Mouse (Mus musculus) 416B (cell line): ENCODE measurements at regions not wholly inside any gene's neighbourhood (a gene's known extent, or its start where the extent isn't known, plus 50 kb on each side); places are given as distances from the start of the nearest gene placed in this dataset.

ENCODE experiments used
- DNase-seq: peaks from one replicate; pipeline ENCODE4 v3.0.0; 2011; ENCODE audit warnings: low read depth

DNA sequence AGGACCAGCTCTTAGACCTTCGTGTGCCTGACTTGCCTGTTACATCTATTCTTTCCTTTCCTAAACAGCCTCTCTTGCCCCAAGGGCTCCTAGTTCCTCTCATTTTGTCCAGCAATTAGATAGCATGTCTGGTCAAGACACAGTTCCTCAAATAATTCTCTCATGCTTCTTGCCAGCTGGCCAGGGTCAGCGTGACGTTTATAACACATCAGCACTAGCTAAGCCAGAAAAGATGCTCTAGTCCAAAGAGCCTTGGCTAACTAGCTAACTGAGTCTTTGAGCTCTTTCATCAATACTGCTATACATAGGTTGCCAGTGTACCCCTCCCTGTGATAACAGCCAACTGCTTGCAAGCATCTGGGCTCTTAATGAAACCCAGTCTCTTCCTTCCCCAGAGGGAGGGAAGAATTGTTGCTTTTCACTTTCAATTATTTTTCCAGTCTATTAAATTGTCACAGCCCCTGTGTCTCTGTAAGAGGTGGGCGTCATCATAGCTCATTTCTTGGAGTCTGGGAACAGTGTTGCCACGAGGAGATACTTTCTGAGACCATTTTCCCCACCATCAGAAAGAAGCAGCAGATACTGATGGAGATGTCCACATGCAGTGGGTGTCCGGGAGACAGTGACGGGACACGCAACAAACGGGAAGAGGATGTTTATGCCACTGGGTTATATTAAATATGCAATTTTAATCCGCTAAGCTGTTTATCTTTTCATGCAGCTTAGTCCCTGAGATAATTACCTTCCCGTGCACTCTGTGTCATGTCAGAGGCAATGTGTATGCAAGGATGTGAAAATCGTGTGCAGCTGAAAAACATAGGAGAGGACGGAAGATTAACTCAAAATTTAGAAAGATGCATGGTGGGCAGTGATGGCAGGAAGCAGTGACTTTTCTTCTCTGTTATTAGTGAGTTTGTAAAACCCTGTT is 250.1 kb upstream of the Nmur2 start:
- no peak for DNase-seq

GRCm38 (mm10) chr11:56285575-56286260 is 244.9 kb upstream of the Nmur2 start:
- no peak for DNase-seq

DNA sequence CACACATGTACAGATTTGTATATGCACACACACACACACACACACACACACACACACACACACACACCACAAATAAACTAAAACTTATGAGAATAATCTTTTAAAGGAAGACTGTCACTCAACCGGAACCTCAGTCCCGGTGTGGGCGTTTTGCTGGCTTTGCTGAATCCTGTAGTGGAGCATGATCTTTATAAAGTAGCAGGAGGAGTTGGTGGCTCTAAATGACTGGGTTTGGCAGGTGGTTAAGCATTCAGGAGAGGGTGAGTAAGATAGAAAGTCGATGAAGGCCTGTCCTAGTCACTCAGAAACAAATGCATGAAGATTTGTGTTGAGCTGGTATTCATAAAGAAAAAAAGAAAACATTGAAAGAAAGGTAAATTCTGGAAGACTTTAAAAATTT is 240.4 kb upstream of the Nmur2 start:
- no peak for DNase-seq

- DNase-seq, result no peak
Measured at GRCm38 (mm10) chr11:56280216-56280615, 239.4 kb upstream of the Nmur2 start.

- DNase-seq, result no peak
Measured at GRCm38 (mm10) chr11:56269915-56270493, 229.2 kb upstream of the Nmur2 start.

DNA sequence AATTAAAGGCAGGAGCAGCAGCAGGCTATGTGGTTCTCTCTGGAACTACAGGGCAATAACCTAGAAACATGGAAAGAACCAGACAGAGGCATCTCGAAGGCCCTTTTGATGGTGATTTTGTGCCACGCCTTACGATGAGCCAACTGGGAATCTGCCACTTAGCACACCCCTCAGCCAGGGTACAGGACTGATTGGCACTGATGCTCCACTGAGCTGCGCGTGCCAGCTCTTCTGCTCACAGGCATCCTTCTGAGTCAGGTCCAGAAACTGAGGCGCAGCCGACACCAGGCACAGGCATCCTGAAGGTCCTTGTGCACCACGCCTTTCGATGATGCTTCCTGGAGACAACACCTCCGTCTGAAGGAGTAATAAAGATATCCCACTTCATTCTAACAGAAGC is 221.9 kb upstream of the Nmur2 start:
- no peak for DNase-seq

DNA sequence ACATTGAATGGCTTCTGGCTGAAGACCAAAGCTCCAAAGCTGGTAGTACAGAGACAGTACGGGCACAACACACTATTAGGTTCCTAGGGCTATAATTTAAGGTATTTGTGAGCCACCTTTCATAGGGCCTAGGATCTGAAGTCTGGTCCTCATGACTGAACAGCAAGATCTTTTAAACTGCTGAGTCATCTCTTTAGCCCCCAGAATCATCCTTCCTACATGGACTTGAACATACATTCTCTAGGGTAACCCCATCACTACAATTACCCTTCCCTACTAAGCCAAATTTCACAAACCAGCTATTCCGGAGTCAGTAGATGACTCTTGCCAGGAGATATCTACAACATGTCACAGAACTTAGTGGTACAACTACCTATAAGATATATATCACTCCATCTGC is 215.5 kb upstream of the Nmur2 start:
- no peak for DNase-seq

- no peak for DNase-seq
Measured at GRCm38 (mm10) chr11:56254437-56254836, 213.6 kb upstream of the Nmur2 start.

GRCm38 (mm10) chr11:56247333-56247823 is 206.6 kb upstream of the Nmur2 start:
- no peak for DNase-seq

DNA sequence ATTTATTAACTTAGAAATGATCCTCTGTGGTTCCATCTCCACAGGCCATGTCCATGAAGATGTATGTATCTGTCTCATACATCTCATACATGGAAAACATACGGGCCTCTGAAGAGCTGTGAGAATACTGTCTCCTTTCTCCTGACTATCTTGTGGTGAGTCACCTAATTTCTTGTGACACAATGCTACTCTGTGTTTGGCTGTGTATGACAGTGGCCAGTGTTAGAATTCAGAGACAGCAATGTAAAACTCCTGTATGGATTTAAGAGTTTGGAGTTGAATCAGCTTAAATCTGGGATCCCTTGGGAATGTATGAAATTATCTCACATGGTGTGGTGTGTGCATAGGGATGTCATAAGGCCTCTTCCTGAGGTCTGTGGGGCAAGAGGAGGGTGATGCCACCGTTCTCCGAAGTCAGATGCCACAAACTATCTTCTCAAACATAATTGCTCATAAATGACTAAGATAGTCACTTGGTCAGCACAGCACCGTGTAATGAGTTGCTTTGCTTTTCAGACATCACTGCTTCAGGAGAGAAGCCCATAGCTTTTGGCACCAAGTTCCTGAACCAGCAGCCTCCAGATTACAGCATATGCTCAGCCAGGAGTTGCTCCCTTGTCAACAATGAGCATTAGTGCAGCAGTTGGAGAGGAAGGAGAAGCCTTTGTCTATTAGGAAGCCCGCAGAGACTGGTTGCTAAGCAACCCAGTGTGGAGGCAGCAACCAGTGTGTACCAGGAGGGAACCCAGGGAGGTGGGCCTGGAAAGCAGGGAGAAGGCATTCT is 205.9 kb upstream of the Nmur2 start:
- DNase-seq, result no peak

DNA sequence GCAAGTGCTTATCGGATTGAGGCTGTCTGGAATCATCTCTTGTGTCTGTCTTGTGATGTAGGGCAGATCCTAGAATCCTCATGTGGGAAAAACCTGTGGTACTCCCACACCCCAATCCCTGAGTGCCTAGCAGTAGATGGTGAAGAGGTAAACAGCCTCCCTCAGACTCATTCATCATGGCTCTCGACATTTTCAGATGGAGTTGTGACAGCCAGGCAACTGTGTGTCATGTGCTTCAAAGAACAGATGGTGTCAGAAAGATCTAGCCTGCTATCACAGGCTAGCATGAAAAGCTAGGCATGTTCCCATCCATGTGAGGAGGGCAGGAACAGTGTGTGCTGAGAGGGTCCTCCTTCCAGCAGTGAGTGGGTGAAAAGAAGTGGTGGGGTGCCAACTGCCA is 204.1 kb upstream of the Nmur2 start:
- DNase-seq, result no peak

DNA sequence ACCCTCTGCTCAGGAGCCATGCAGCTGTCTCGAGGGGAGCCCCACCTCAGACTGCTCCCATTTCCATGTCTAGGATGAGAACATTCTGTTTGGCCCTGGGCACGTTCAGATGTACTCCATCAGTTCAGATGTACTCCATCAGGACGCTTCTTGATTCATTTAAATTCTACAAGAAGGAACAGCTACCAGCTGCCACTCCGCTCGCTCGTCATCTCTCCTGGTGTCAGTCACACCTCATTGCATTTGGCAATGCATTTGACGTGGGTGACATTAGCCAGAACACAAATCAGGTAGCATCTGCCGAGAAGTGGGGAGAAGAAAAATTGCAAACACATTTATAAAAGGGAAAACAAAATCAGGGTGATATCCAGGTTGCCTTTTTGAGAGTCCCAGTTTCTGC is 202.6 kb upstream of the Nmur2 start:
- DNase-seq, result no peak

DNA sequence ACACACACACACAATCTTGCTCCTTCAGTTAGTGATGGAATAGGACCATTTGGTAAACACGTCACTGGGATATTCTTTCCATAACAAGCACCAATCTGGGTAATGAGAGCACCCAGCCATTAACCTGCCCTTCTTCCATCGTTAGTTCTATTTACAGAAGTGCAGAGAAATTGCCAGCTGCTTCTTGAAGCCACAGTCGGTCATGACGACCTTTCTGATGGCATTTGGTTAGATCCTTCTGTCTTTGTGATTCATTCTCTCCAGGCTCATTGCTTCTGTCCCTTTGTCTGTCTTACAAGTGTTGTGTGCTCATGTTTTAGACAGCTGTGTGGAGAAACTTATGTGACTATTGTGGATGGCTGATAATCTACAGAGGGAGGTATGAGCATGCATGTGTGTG is 197.9 kb upstream of the Nmur2 start:
- DNase-seq, result no peak

DNA sequence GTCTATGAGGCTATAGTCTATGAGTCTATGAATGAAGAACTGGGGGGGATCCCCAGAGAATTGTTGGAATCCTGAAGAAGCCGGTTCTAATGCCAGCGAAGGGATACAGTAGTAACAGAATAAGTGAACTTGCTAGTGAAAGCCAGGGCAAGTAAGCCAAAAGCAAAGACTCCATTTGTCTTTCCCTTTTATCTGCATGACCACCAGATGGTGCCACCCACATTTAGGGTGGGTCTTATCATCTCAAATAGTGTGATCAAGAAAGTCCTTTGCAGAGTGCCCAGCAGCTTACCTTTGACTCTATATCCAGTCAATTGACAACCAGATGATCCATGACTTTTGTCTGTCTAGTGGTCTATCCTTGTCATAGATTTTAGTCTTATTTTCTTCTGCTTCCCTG is 184.2 kb upstream of the Nmur2 start:
- DNase-seq, result peak; percentile 4

DNA sequence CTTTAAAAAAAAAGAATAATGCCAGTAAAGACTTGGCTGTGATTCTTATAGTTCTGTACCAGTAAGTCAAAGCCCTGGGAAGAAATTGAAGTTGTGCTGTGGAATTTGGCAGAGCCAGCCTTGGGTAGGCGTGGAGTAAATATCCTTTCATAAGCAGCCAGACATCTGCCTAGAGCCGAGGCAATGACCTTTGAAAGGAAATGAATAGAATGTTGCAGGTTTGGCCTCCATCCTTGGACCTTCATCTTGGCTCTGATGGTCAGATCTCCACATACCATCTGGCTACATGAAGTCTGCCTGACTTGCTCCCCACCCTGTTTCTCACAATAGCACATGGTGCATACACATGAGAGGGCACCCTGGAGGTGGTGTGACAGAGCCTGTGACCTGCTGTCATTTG is 174.9 kb upstream of the Nmur2 start:
- no peak for DNase-seq

DNA sequence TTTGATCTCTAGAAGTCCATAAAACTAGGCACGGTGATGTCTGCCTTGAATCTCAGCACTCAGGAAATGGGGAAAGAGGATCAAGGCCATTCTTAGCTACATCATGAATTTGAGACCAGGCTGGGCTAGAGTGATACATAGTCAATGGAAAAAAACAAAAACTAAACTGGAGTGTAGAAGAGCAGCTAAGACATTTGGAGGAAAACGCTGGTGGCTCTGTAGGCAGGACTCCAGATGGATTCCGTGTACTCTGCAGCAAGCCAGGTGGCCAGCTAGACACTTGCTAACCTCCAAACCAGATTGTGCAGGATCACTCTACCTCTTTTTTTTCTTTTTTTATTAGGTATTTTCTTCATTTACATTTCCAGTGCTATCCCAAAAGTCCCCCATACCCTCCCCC is 161.0 kb upstream of the Nmur2 start:
- DNase-seq, result no peak

DNA sequence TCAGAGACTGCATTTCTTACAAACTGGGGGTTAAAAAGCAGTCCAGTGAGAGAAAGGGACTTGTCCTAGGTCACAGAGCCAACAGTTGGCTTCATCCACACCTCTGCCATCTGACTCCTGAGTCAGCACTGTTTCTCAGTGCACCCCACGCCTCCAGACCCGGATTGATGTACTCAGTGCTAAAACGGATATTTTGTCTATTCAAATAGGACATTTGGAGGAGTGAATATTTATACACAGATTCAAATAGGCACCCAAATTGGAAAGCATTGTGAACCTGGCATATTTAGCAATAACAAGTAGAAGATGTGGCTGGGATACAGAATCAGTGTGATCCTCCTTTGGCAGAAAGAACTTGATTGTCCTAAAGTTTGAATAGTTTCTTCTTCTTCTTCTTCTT is 154.5 kb upstream of the Nmur2 start:
- DNase-seq, result no peak

GRCm38 (mm10) chr11:56193426-56193825 is 152.6 kb upstream of the Nmur2 start:
- DNase-seq, result no peak

GRCm38 (mm10) chr11:56173895-56174294 is 133.1 kb upstream of the Nmur2 start:
- no peak for DNase-seq

DNA sequence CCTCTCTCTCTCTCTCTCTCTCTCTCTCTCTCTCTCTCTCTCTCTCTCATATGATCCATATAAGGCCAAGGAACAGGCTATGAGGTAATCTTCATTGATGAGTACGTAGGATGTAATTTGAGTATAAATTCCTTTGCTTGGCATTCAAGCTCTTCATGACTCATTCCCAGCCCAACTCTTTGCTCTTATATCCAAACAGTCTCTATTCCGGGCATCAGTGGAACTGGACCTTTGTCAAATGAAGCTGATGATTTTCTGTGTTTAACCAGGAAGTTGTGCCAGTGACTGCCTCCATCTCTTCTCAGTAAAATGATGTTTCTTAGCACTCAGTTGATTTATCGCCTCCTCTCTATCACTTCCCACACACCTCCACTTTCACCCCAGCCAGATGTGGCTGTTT is 132.4 kb upstream of the Nmur2 start:
- no peak for DNase-seq

DNA sequence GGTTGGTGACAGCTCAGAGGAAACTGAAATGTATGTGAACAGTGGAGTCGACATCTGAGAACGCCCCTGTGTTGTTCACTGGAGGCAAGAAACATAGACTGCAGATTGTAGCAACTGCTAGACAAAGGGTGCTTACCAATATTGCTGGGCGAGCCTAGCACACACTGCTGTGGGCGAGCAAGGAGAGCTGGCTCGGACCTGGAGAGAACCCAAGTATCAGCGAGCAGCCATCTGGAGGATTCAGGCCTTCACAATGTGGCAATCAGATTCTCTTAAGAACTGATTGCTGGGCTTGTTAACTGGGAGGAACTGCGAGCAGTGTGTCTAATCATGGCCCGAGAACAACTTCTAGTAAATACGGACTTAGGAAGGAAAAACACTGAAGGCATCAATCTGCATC is 128.8 kb upstream of the Nmur2 start:
- no peak for DNase-seq

- no peak for DNase-seq
Measured at GRCm38 (mm10) chr11:56166849-56167248, 126.0 kb upstream of the Nmur2 start.
